Mouse (Mus musculus): ENCODE results near the gene Nf1. TPM values are rescaled to one million over a fixed set of nuclear protein-coding genes. Genes with fewer than 3 reads are reported as not detected.

The Nf1 gene
- total and polyA plus RNA-seq, 2 experiments from 2014 or later, result 7.3 to 83.0 TPM

GRCm38 (mm10) chr11:79366284-79366683 is 26.8 kb downstream of the Nf1 start:
- Histone ChIP-seq H3K9ac (replicated peaks; ENCODE audit: low read length, poor library complexity, severe bottlenecking) (no peak overlapping the region), H3K4me3 (ENCODE audit: low read depth, low read length) (no peak overlapping the region), H3K9me3 (ENCODE audit: low read length) (no peaks in the 10 kb centered on the region), H3K27ac (ENCODE audit: low read depth, low read length) (no peak overlapping the region), H3K4me2 (ENCODE audit: low read depth, low read length, poor library complexity, severe bottlenecking) (no peak overlapping the region), H3K36me3 (ENCODE audit: insufficient read depth, low read length) (no peaks in the 10 kb centered on the region), H3K4me1 (ENCODE audit: insufficient read depth, low read length) (no peaks in the 10 kb centered on the region), H3K27me3 (ENCODE audit: insufficient read depth, low read length) (no peaks in the 10 kb centered on the region)
- no peak for ATAC-seq (ENCODE audit: low FRiP score)
- WGBS, result 37% methylated on average over 8 of the region's 8 CpGs
- TF ChIP-seq CTCF (IDR thresholded peaks at IDR 0.05), result no peak
- DNase-seq (ENCODE audit: low spot score), result no peak

DNA sequence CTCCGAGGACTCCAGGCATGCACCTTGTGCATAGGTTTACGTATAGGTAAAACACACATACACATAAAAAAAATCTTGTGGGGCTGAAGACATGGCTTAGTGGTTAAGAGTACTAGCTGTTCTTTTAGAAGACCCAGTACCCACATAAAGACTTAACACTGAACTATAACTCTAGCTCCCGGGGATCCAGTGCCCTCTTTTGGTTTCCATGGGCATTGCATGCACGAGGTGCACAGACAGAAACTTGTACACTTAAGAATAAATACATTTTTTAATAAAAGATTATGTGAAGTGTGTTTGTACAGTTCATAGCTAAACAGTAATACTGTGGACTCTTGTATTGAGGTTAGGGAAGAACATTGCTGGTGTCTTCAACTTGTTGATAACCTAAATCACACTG is 33.5 kb downstream of the Nf1 start:
- ATAC-seq (ENCODE audit: low FRiP score) (no peak), DNase-seq (ENCODE audit: low spot score) (no peak)
- Histone ChIP-seq H3K27ac (ENCODE audit: low read depth, low read length) (no peak overlapping the region), H3K4me2 (ENCODE audit: low read depth, low read length, poor library complexity, severe bottlenecking) (no peak overlapping the region), H3K9ac (replicated peaks; ENCODE audit: low read length, poor library complexity, severe bottlenecking) (no peak overlapping the region), H3K9me3 (ENCODE audit: low read length) (no peaks in the 10 kb centered on the region), H3K4me1 (ENCODE audit: insufficient read depth, low read length) (no peaks in the 10 kb centered on the region), H3K4me3 (ENCODE audit: low read depth, low read length) (no peak overlapping the region), H3K27me3 (ENCODE audit: insufficient read depth, low read length) (no peaks in the 10 kb centered on the region), H3K36me3 (ENCODE audit: insufficient read depth, low read length) (no peaks in the 10 kb centered on the region)
- WGBS, result 97% methylated on average over 4 of the region's 4 CpGs
- peak; percentile 24; the same call in 1 of the 2 replicates for TF ChIP-seq CTCF (IDR thresholded peaks at IDR 0.05)

DNA sequence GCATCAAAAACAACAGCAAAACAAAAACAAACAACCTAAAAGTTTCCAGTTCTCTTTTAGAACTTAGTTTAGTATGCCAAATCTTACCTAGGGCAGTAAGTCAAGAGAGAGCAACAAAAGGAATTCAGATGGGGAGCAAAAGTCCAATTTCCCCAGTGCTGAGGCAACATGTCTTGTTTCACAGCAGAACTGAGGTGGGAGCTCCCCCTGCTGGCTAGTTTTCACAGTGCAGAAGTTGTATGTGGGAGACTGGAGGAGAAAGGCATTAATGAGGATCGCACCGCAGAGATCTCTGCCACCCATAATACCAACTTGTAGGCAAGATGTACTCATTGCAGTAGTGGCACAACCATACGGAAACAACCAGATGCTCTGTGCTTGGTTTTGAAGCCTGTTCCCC is 58.8 kb downstream of the Nf1 start:
- peak; percentile 95 for TF ChIP-seq CTCF (IDR thresholded peaks at IDR 0.05)
- WGBS, result 54% methylated on average over 3 of the region's 3 CpGs

GRCm38 (mm10) chr11:79403625-79404319 is 64.3 kb downstream of the Nf1 start:
- WGBS, result 95% methylated on average over 6 of the region's 6 CpGs
- no peak for ATAC-seq (ENCODE audit: low FRiP score)
- H3K27me3 ChIP-seq (ENCODE audit: insufficient read depth, low read length), result no peaks in the 10 kb centered on the region

More for the DNA sequence above, 58.8 kb downstream of the Nf1 start:
- DNase-seq (ENCODE audit: low spot score) (peak; percentile 77), ATAC-seq (ENCODE audit: low FRiP score) (no peak)
- no peak overlapping the region for H3K4me2 ChIP-seq (ENCODE audit: low read depth, low read length, poor library complexity, severe bottlenecking)
- 0 out of 2 replicates have a peak, but pooled peaks cover 3% of the 10 kb centered on the region for H3K36me3 ChIP-seq (ENCODE audit: insufficient read depth, low read length)
- H3K4me1 ChIP-seq (ENCODE audit: insufficient read depth, low read length), result no peaks in the 10 kb centered on the region
- no peak overlapping the region for H3K4me3 ChIP-seq (ENCODE audit: low read depth, low read length)
- H3K9ac ChIP-seq (replicated peaks; ENCODE audit: low read length, poor library complexity, severe bottlenecking), result no peak overlapping the region
- no peaks in the 10 kb centered on the region for H3K27me3 ChIP-seq (ENCODE audit: insufficient read depth, low read length)
- no peak overlapping the region for H3K27ac ChIP-seq (ENCODE audit: low read depth, low read length)
- H3K9me3 ChIP-seq (ENCODE audit: low read length), result no peaks in the 10 kb centered on the region

GRCm38 (mm10) chr11:79413761-79414513 is 74.4 kb downstream of the Nf1 start:
- Histone ChIP-seq H3K4me1 (ENCODE audit: insufficient read depth, low read length) (no peaks in the 10 kb centered on the region), H3K4me3 (ENCODE audit: low read depth, low read length) (no peak overlapping the region), H3K9ac (replicated peaks; ENCODE audit: low read length, poor library complexity, severe bottlenecking) (no peak overlapping the region), H3K27ac (ENCODE audit: low read depth, low read length) (no peak overlapping the region), H3K9me3 (ENCODE audit: low read length) (no peaks in the 10 kb centered on the region), H3K36me3 (ENCODE audit: insufficient read depth, low read length) (peaks cover 10% of the 10 kb centered on the region), H3K27me3 (ENCODE audit: insufficient read depth, low read length) (no peaks in the 10 kb centered on the region), H3K4me2 (ENCODE audit: low read depth, low read length, poor library complexity, severe bottlenecking) (no peak overlapping the region)
- no peak for TF ChIP-seq CTCF (IDR thresholded peaks at IDR 0.05)
- no peak for DNase-seq (ENCODE audit: low spot score)
- WGBS, result 81% methylated on average over 7 of the region's 7 CpGs
- ATAC-seq (ENCODE audit: low FRiP score), result no peak

More at GRCm38 (mm10) chr11:79403625-79404319, 64.3 kb downstream of the Nf1 start:
- no peak for DNase-seq (ENCODE audit: low spot score)
- H3K4me2 ChIP-seq (ENCODE audit: low read depth, low read length, poor library complexity, severe bottlenecking), result no peak overlapping the region
- H3K36me3 ChIP-seq (ENCODE audit: insufficient read depth, low read length), result 0 out of 2 replicates have a peak, but pooled peaks cover 3% of the 10 kb centered on the region
- H3K4me1 ChIP-seq (ENCODE audit: insufficient read depth, low read length), result no peaks in the 10 kb centered on the region
- TF ChIP-seq CTCF (IDR thresholded peaks at IDR 0.05), result no peak
- H3K9me3 ChIP-seq (ENCODE audit: low read length), result no peaks in the 10 kb centered on the region
- H3K27ac ChIP-seq (ENCODE audit: low read depth, low read length), result no peak overlapping the region
- H3K9ac ChIP-seq (replicated peaks; ENCODE audit: low read length, poor library complexity, severe bottlenecking), result no peak overlapping the region
- H3K4me3 ChIP-seq (ENCODE audit: low read depth, low read length), result no peak overlapping the region

- DNase-seq (ENCODE audit: low spot score) (no peak), ATAC-seq (ENCODE audit: low FRiP score) (no peak)
- Histone ChIP-seq H3K9me3 (ENCODE audit: low read length) (no peaks in the 10 kb centered on the region), H3K27me3 (ENCODE audit: insufficient read depth, low read length) (no peaks in the 10 kb centered on the region), H3K36me3 (ENCODE audit: insufficient read depth, low read length) (0 out of 2 replicates have a peak, but pooled peaks cover 2% of the 10 kb centered on the region), H3K9ac (replicated peaks; ENCODE audit: low read length, poor library complexity, severe bottlenecking) (no peak overlapping the region), H3K27ac (ENCODE audit: low read depth, low read length) (no peak overlapping the region), H3K4me1 (ENCODE audit: insufficient read depth, low read length) (no peaks in the 10 kb centered on the region), H3K4me2 (ENCODE audit: low read depth, low read length, poor library complexity, severe bottlenecking) (no peak overlapping the region), H3K4me3 (ENCODE audit: low read depth, low read length) (no peak overlapping the region)
- no peak for TF ChIP-seq CTCF (IDR thresholded peaks at IDR 0.05)
- 88% methylated on average over 5 of the region's 5 CpGs for WGBS
These were observed 83.0 kb downstream of the Nf1 start for GRCm38 (mm10) chr11:79422496-79422895.

Data from midbrain, postnatal 0 days (tissue).